Mouse (Mus musculus): ENCODE results near the gene Colgalt1.

- TF ChIP-seq CTCF (IDR thresholded peaks at IDR 0.05; ENCODE audit: insufficient read depth, low read length) (no peak), POLR2A (IDR thresholded peaks at IDR 0.05; ENCODE audit: borderline replicate concordance, extremely low read depth, low read depth, low read length) (no peak)
Observed at GRCm38 (mm10) chr8:71626753-71627152, 16.0 kb downstream of the Colgalt1 start.
